Mouse (Mus musculus) CH12.LX (cell line): ENCODE measurements around the gene Slc38a7. TPM values are rescaled to one million over a fixed set of nuclear protein-coding genes. Genes with fewer than 3 reads are reported as not detected.

ENCODE experiments used
- DNase-seq: peaks from one replicate; pipeline ENCODE4 v3.0.0-alpha.2; 2013; ENCODE audit errors: extremely low read depth
- H3K27ac ChIP-seq: 2 replicates; pipeline ENCODE4 v1.5.1; 2012; ENCODE audit warnings: low read depth, mild to moderate bottlenecking, control low read depth, moderate library complexity; ENCODE audit not compliant: insufficient read depth
- H3K27me3 ChIP-seq: replicated peaks from 2 replicates; pipeline ENCODE3; 2012; ENCODE audit warnings: inconsistent platforms
- H3K36me3 ChIP-seq, 2 experiments: replicated peaks in 1 of 2; 2 replicates each; pipeline versions ENCODE3 to v1.6.1; 2012; ENCODE audit warnings: inconsistent platforms in 1 of 2, low read length in 1 of 2, mild to moderate bottlenecking in 1 of 2, mixed read lengths in 1 of 2, moderate library complexity in 1 of 2; ENCODE audit not compliant: control insufficient read depth in 1 of 2, insufficient read depth in 1 of 2
- H3K4me1 ChIP-seq, 2 experiments: 2 replicates each; pipeline ENCODE4 v1.6.1; 2012; ENCODE audit warnings: inconsistent platforms in 1 of 2, moderate library complexity in 1 of 2; ENCODE audit not compliant: insufficient read depth in 2 of 2, control insufficient read depth in 1 of 2
- H3K4me2 ChIP-seq: 2 replicates; pipeline ENCODE4 v1.6.1; 2012; ENCODE audit warnings: low read depth, mild to moderate bottlenecking, control low read depth; ENCODE audit not compliant: poor library complexity, insufficient read depth, severe bottlenecking
- H3K4me3 ChIP-seq, 3 experiments: fragments of 150-350 bp in 1 of 3; sonication (generic) in 1 of 3; replicated peaks in 1 of 3; 2 replicates each; pipeline versions ENCODE3 to v1.5.1; 2011 to 2012; ENCODE audit warnings: low read depth in 2 of 3, low read length in 2 of 3, mild to moderate bottlenecking in 2 of 3, moderate library complexity in 2 of 3, control low read depth in 1 of 3, improper control_type of control experiment in 1 of 3, inconsistent platforms in 1 of 3, mixed read lengths in 1 of 3; ENCODE audit not compliant: poor library complexity in 1 of 3
- H3K79me2 ChIP-seq: replicated peaks from 2 replicates; pipeline ENCODE4 v1.6.1; 2012; ENCODE audit warnings: mild to moderate bottlenecking, moderate library complexity; ENCODE audit not compliant: control insufficient read depth, poor library complexity, insufficient read depth, severe bottlenecking; ENCODE audit errors: extremely low read depth
- H3K9ac ChIP-seq: 2 replicates; pipeline ENCODE4 v1.6.1; 2012; ENCODE audit warnings: low read depth, mild to moderate bottlenecking, control low read depth, moderate library complexity; ENCODE audit not compliant: insufficient read depth
- H3K9me3 ChIP-seq: replicated peaks from 2 replicates; pipeline ENCODE3; 2012; ENCODE audit warnings: low read length, inconsistent platforms, mixed read lengths
- CHD1 ChIP-seq: IDR thresholded peaks from 2 replicates; pipeline ENCODE4 v1.6.1; 2012; ENCODE audit warnings: low read depth, low read length, improper control_type of control experiment, inconsistent platforms
- ELF1 ChIP-seq: IDR thresholded peaks from 2 replicates; pipeline ENCODE4 v1.6.1; 2014; ENCODE audit warnings: low read depth, mild to moderate bottlenecking, inconsistent platforms, low read length, improper control_type of control experiment
- ETS1 ChIP-seq: conservative IDR thresholded peaks from 2 replicates; pipeline ENCODE4 v1.6.1; 2012; ENCODE audit warnings: low read depth, mild to moderate bottlenecking, inconsistent platforms, low read length, improper control_type of control experiment, moderate library complexity
- GABPA ChIP-seq: IDR thresholded peaks from 2 replicates; pipeline ENCODE4 v1.6.1; 2012; ENCODE audit warnings: low read depth, low read length, improper control_type of control experiment, inconsistent platforms; ENCODE audit not compliant: insufficient replicate concordance
- IRF4 ChIP-seq: IDR thresholded peaks from 2 replicates; pipeline ENCODE4 v1.6.1; 2014; ENCODE audit warnings: low read depth, mild to moderate bottlenecking, inconsistent platforms, low read length, improper control_type of control experiment
- MAX ChIP-seq: IDR thresholded peaks from 2 replicates; pipeline ENCODE4 v1.6.1; 2011; ENCODE audit warnings: low read length, improper control_type of control experiment
- MAZ ChIP-seq: IDR thresholded peaks from 2 replicates; pipeline ENCODE4 v1.6.1; 2012; ENCODE audit warnings: low read depth, mild to moderate bottlenecking, inconsistent platforms, low read length, improper control_type of control experiment, moderate library complexity
- MEF2A ChIP-seq: IDR thresholded peaks from 2 replicates; pipeline ENCODE4 v1.6.1; 2014; ENCODE audit warnings: low read depth, mild to moderate bottlenecking, inconsistent platforms, low read length, improper control_type of control experiment, borderline replicate concordance
- NELFE ChIP-seq: IDR thresholded peaks from 2 replicates; pipeline ENCODE4 v1.6.1; 2011; ENCODE audit warnings: low read depth, low read length, improper control_type of control experiment
- NRF1 ChIP-seq: IDR thresholded peaks from 2 replicates; pipeline ENCODE4 v1.6.1; 2014; ENCODE audit warnings: low read depth, mild to moderate bottlenecking, inconsistent platforms, low read length, improper control_type of control experiment, moderate library complexity
- POLR2A ChIP-seq: IDR thresholded peaks from 2 replicates; pipeline ENCODE4 v1.6.1; 2011; ENCODE audit warnings: low read depth, mild to moderate bottlenecking, improper control_type of control experiment, low read length
- POLR2AphosphoS2 ChIP-seq: IDR thresholded peaks from 2 replicates; pipeline ENCODE4 v1.6.1; 2011; ENCODE audit warnings: low read depth, low read length, improper control_type of control experiment
- SIN3A ChIP-seq: IDR thresholded peaks from 2 replicates; pipeline ENCODE4 v1.6.1; 2012; ENCODE audit warnings: low read length, improper control_type of control experiment, inconsistent platforms
- UBTF ChIP-seq: IDR thresholded peaks from 2 replicates; pipeline ENCODE4 v1.6.1; 2012; ENCODE audit warnings: low read depth, mild to moderate bottlenecking, inconsistent platforms, low read length, improper control_type of control experiment, moderate library complexity
- USF2 ChIP-seq: conservative IDR thresholded peaks from 2 replicates; pipeline ENCODE4 v1.6.1; 2011; ENCODE audit warnings: low read depth, low read length, improper control_type of control experiment
- ZKSCAN1 ChIP-seq: IDR thresholded peaks from 2 replicates; pipeline ENCODE4 v1.6.1; 2012; ENCODE audit warnings: low read depth, inconsistent platforms, low read length, improper control_type of control experiment, borderline replicate concordance
- ZNF384 ChIP-seq: IDR thresholded peaks from 2 replicates; pipeline ENCODE4 v1.6.1; 2012; ENCODE audit warnings: low read depth, low read length, improper control_type of control experiment, inconsistent platforms
- dilution Hi-C: fragments of 300-500 bp; cut with MboI; formaldehyde crosslinking; loops from 2 replicates; pipeline ENCODE4 v1.14.3; 2020; ENCODE audit warnings: low sequenced_read_pairs; ENCODE audit not compliant: extremely low pct_unique_long_range_greater_than_20kb, extremely low pct_ligation_motif_present
- in situ Hi-C: fragments of 300-500 bp; cut with MboI; formaldehyde crosslinking; loops from 3 replicates; pipeline ENCODE4 v1.14.3; 2019; ENCODE audit warnings: low sequenced_read_pairs, low pct_ligation_motif_present, low pct_unique_long_range_greater_than_20kb, mixed read lengths
- polyA plus RNA-seq: library from polyadenylated mRNA; unstranded; fragments of >175 nt; gene quantifications from 2 replicates; pipeline ENCODE4 v1.2.1, GENCODE M21; 2012; ENCODE audit warnings: low read depth; ENCODE audit not compliant: insufficient read length
- total RNA-seq, 2 experiments: library from RNA; depleted of rRNA; stranded (reverse); fragments of 300-350 nt in 1 of 2; fragments of >200 nt in 1 of 2; gene quantifications; 2 replicates each; pipeline ENCODE4 v1.2.3; 2012 to 2014

The Slc38a7 gene
- total and polyA plus RNA-seq, 3 experiments, result 13.9 to 33.2 (median 31.0) TPM

- H3K9ac ChIP-seq, result no peak overlapping the region
Measured at GRCm38 (mm10) chr8:95802231-95802630, 51.1 kb downstream of the Slc38a7 start.

DNA sequence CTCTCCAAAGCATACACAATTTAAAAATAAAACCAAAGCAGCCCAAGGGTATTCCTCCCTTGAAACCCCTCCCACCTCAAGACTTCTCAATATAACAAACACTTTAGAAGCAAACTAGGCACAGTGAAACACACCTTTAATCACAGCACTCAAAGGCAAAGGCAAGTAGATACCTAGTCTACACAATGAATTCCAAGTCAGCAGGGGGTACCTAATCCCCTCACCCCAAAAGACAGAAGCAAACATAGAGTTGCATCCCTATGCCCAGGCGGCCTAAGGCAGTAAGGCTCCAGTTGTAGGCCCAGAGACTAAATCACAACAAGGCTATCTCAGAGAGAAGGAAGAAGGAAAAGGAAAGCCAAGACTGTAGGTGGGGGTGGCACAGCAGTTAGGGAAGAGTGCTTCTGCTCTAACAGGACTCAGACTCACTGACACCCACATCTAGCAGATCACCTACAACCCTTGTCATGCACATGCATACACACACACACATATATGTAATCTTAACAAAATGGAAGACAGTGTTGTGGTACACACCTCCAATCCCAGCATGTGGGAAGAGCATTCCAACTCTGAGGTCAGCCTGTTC is 51.8 kb downstream of the Slc38a7 start:
- peaks cover 24 to 67% of the 10 kb centered on the region in 2 experiments for H3K36me3 ChIP-seq
- H3K27ac ChIP-seq, result no peak overlapping the region
- no peak for DNase-seq
- H3K79me2 ChIP-seq, result peaks cover 98% of the 10 kb centered on the region
- dilution Hi-C loops (no loop called here), in situ Hi-C loops (no loop called here)
- H3K4me1 ChIP-seq, result peaks cover 21 to 63% of the 10 kb centered on the region in 2 experiments
- H3K27me3 ChIP-seq, result no peaks in the 10 kb centered on the region
- no peak overlapping the region for H3K4me2 ChIP-seq
- no peak overlapping the region for H3K4me3 ChIP-seq
- no peaks in the 10 kb centered on the region for H3K9me3 ChIP-seq
- no peak overlapping the region for H3K9ac ChIP-seq
- no peak for TF ChIP-seq POLR2A
- TF ChIP-seq ZNF384, result no peak
- TF ChIP-seq, all 38 proteins: peak for 0

More at GRCm38 (mm10) chr8:95802231-95802630, 51.1 kb downstream of the Slc38a7 start:
- Histone ChIP-seq H3K27me3 (no peaks in the 10 kb centered on the region), H3K9me3 (no peaks in the 10 kb centered on the region), H3K36me3 (peaks cover 24 to 67% of the 10 kb centered on the region in 2 experiments), H3K4me2 (peak overlapping the region; percentile 32; the same call in 1 of the 2 replicates), H3K4me1 (peaks cover 21 to 63% of the 10 kb centered on the region in 2 experiments), H3K27ac (no peak overlapping the region), H3K79me2 (peaks cover 98% of the 10 kb centered on the region), H3K4me3 (no peak overlapping the region)
- no peak for TF ChIP-seq ZKSCAN1
- no peak for TF ChIP-seq CHD1
- TF ChIP-seq GABPA, result no peak
- no peak for TF ChIP-seq IRF4
- no peak for TF ChIP-seq MAZ
- no peak for TF ChIP-seq ELF1
- no peak for TF ChIP-seq NELFE
- no peak for TF ChIP-seq NRF1
- TF ChIP-seq UBTF, result no peak
- no peak for TF ChIP-seq SIN3A
- TF ChIP-seq ETS1, result no peak
- TF ChIP-seq POLR2AphosphoS2, result no peak
- no peak for TF ChIP-seq USF2
- no peak for TF ChIP-seq MAX
- no peak for TF ChIP-seq MEF2A
- DNase-seq, result no peak
- dilution Hi-C loops, result no loop called here
- in situ Hi-C loops, result no loop called here
